Mouse (Mus musculus) T-helper 17 cell (primary cell): ENCODE measurements around the gene Gk5.
"Not testable (repeated sequence)": the region's sequence is repeated elsewhere in the genome, so short reads cannot be mapped to it uniquely, and the experiment has no call there.

ENCODE experiments used
- in situ Hi-C, 2 experiments: fragments of 300-600 bp; cut with MboI, MseI; formaldehyde crosslinking; loops; 1 replicate in 1 of 2; 2 replicates in 1 of 2; pipeline ENCODE4 v1.15.1; 2025; ENCODE audit warnings: high pct_unique_total_duplicates in 2 of 2

The Gk5 gene

GRCm38 (mm10) chr9:96143633-96144032 lies 24.5 kb downstream of the Gk5 start:
- in situ Hi-C loops, result no loop called here

DNA sequence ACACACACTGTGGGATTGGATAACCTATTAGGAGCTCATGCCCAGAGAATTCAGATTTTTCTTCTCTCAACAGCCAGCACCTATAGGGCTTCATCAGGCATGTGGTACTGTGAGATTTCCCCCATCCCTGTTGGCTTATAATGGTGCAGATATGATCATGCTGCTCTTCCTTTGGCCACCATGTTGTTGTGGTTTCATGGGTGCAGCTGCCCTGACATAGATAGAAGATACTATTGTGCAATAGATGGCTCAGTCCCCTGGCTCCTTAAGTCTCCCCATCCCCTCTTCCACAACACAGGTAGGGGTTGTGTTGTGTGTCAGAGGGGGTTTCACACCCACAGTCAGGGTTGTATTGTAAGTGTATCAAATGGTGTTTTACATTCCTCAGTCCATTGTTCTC lies 25.7 kb downstream of the Gk5 start:
- in situ Hi-C loops, result no loop called here

GRCm38 (mm10) chr9:96152801-96153200 lies 33.6 kb downstream of the Gk5 start:
- in situ Hi-C loops, result no loop called here

- in situ Hi-C loops, result no loop called here
These were observed 39.3 kb downstream of the Gk5 start for GRCm38 (mm10) chr9:96158431-96158830.

- in situ Hi-C loops, result no loop called here
These were observed 39.9 kb downstream of the Gk5 start for GRCm38 (mm10) chr9:96159047-96159446.

GRCm38 (mm10) chr9:96160767-96161166 lies 41.6 kb downstream of the Gk5 start:
- in situ Hi-C loops, result no loop called here

DNA sequence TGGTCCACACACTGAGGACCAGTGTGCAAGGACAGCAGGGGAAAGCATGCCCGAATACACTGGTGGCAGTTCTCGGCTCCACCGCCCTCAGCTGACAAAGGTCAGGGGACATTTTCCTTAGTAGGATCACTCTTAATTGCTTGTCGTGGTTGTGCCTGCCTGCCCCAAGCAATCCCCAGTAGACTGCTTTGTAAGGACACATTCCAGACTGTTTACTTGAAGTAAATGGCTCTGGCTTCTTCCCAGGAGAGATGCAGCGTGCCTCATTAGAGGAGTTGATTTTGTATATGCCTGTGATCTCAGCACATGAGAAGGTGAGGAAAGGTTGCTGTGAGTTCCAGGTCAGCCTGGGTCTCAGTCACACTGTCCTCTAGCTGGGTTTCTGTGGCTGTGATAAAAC lies 43.3 kb downstream of the Gk5 start:
- in situ Hi-C loops, result no loop called here

- in situ Hi-C loops, result no loop called here
These were observed 44.3 kb downstream of the Gk5 start for GRCm38 (mm10) chr9:96163443-96163842.

- in situ Hi-C loops, result not testable (repeated sequence)
These were observed 44.8 kb downstream of the Gk5 start for GRCm38 (mm10) chr9:96163983-96164382.

- in situ Hi-C loops, result no loop called here
These were observed 48.0 kb downstream of the Gk5 start for GRCm38 (mm10) chr9:96167168-96167585.

DNA sequence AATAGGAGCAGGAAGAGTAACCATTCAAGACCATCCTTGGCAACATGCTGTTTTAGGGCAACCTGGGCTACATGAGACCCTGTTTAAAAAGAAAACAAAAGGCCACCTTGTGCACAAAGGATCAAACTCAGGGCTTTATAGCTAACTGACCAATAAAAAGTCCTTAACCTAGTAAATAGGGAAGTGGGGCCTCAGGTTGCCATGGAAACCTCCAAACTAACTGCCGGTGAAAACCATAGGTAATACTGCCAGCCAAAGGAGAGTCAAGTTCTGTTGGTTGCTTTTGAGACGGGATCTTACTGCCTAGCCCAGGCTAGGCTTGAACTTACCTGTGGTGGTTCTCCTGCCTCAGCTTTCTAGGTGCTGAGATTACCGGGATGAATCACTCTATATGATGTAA lies 51.4 kb downstream of the Gk5 start:
- in situ Hi-C loops, result no loop called here

GRCm38 (mm10) chr9:96184909-96185308 lies 65.7 kb downstream of the Gk5 start:
- in situ Hi-C loops, result no loop called here

DNA sequence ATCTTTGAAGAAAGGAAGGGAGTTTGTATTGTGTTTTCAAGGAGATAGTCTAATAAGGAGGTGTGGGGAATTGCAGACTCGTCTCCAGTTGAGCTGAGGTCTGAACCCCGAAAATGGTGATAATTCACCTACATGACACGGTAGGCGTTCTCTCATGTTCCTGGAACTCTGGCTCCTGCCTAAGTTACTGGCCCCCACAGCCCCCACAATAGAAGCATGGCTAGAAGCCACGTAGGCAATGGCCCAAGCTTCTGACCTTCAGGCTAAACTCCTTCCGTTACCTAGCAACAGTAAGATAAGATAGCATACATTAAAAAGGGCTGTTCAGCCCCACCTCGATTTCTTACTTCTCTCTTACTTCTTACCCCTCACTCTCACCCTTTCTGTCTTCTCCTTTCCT lies 67.5 kb downstream of the Gk5 start:
- in situ Hi-C loops, result no loop called here

- in situ Hi-C loops, result no loop called here
These were observed 76.9 kb downstream of the Gk5 start, which contains the start of gene Tfdp2 for GRCm38 (mm10) chr9:96195885-96196622. Gene Tfdp2, plus strand, starts transcription at chr9:96196275.

- in situ Hi-C loops, result no loop called here
These were observed 77.5 kb downstream of the Gk5 start for GRCm38 (mm10) chr9:96196636-96197181.

DNA sequence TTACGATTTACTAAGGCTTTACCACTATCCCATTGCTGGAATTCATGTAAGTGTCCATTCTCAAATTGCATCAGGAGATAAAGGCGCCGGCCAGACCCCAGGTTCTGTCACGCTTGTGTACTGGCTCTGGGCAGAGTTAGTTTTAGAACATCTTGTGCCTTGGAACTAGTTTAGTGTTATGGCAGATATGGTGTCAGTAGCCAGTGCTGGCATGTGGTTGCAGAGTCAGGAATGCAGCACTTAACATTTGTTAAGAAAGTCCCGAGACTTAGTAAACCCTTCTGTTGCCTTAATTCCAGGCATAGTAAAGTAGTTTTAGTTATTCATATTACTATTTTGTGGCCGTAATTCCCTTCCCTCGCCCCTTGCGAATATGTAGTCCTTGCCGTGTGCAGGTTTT lies 78.6 kb downstream of the Gk5 start:
- in situ Hi-C loops, result no loop called here

GRCm38 (mm10) chr9:96203663-96204062 lies 84.5 kb downstream of the Gk5 start:
- in situ Hi-C loops, result no loop called here

- in situ Hi-C loops, result no loop called here
These were observed 88.3 kb downstream of the Gk5 start for GRCm38 (mm10) chr9:96207428-96207827.

DNA sequence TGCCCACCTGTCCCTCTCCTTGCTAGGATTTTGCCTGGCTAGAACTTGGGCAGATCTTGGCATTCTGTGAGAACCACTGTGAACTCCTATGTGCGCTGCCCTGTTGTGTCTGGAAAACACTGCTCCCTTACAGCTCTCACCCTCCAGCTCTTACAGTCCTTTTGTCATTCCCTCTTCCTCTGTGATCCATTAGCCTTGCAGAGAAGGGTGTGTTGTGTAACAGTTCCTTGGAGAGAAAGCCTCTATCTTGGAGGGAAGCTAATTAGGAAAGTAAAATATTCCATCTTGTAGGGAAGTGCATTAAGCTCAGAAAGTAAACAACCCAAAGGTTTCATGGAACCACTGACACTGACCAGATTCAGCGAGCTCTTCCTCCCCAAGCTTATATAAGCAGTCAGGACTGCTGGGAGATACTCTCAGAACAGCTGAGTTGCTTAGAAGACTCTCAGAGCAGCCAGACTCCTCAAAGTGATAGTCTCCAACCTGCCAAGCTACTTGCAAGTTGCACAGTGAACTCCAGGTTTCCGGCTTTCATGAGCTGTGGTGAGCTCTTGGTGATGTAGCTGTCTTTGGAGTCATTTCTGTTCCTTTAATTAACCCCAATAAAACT lies 94.0 kb downstream of the Gk5 start:
- in situ Hi-C loops, result no loop called here

DNA sequence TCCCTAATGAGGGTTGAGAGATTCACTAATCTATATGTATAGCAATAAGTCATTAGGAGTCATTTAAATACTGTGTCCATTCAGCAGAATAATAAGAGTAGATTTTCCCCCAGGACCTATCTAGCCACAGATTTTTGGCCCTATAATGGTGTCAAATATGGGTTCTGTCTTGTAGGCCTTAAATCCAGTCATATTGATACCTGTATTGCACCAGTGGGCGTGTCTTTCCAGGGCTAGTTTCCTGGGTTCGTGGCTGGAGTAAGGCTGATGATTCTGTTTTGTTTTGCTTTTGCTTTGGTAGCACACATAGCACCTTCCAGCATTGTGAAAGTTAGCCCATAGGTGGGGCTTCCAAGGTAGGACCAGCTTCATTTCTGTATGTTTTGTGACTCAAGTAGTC lies 95.0 kb downstream of the Gk5 start:
- in situ Hi-C loops, result no loop called here

DNA sequence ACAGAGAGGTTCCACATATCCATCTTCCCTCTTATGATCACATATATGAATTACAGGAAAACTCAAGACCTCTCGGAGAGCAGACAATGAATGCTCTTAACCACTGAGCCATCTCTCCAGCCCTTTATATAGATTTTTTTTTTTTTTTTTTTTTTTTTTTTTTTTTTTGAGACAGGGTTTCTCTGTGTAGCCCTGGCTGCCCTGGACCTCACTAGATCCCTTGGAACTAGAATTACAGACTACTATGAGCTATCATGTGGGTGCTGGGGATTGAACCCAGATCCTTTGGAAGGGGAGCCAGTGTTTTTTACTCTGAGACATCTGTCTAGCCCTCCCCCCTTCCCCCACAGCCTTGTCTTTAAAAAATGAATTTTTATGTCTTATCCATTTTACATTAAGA lies 98.1 kb downstream of the Gk5 start:
- in situ Hi-C loops, result no loop called here

DNA sequence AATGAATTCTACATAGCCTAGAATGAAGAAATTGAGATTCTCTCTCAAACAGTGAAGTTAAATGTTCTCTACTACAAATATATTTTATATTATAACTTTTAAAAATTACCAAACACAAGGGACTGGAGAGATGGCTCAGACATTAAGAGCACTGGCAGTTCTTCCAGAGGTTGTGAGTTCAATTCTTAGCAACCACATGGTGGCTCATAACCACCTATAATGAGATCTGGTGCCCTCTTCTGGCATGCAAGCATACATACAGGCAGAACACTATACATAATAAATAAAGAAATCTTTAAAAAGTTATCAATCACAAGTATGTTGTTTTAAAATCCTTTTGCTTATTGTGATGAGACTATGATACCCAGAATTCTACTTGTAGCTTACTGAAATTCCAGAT lies 98.6 kb downstream of the Gk5 start:
- in situ Hi-C loops, result no loop called here

- in situ Hi-C loops, result no loop called here
These were observed 100.0 kb downstream of the Gk5 start for GRCm38 (mm10) chr9:96219114-96219669.
